In genomic region chr2:125932734-125933133, GRCm38 (mm10) we compare ENCODE assay signal across 18 mouse cellular contexts.
DNase-seq lines count a peak whose midpoint lies in the region; ATAC-seq and TF ChIP-seq lines count a peak whose summit lies in the region.
"Had no signal": no experiment of that assay in that cellular context is flagged by ENCODE, and none has a peak within 500 bp of the region (broad histone marks: within the 10 kb centered on the region; RNA-seq: fewer than 3 reads in every experiment).

No protein-coding gene starts in this region.

- H3K27me3 ChIP-seq in limb, embryonic 10.5 days (ENCODE audit: low read depth, poor library complexity, severe bottlenecking) = no peaks in the 10 kb centered on the region
- H3K27me3 ChIP-seq in intestine, postnatal 0 days (replicated peaks; ENCODE audit: control insufficient read depth, insufficient read depth, low read length) = no peaks in the 10 kb centered on the region
- H3K27me3 ChIP-seq: CH12.LX; limb, embryonic 15.5 days; neural tube, embryonic 15.5 days had no signal

- TF ChIP-seq CTCF in intestine, postnatal 0 days (IDR thresholded peaks at IDR 0.05; ENCODE audit: low read depth) = no peak

- H3K9ac ChIP-seq in intestine, postnatal 0 days (ENCODE audit: low read depth, low read length) = no peak overlapping the region
- H3K9ac ChIP-seq: limb, embryonic 15.5 days; neural tube, embryonic 15.5 days had no signal

- ATAC-seq in intestine, postnatal 0 days = no peak
- ATAC-seq: intestine, embryonic 16.5 days had no signal

- no peak overlapping the region for H3K4me2 ChIP-seq in intestine, postnatal 0 days (replicated peaks; ENCODE audit: low read depth)
- H3K4me2 ChIP-seq: limb, embryonic 15.5 days; neural tube, embryonic 15.5 days had no signal

- peak; percentile 15 for DNase-seq in kidney, adult 11 months
- no peak for DNase-seq in kidney, postnatal 10 days
- peak; percentile 91 for DNase-seq in 3T3-L1 (ENCODE audit: low read depth, low spot score)
- DNase-seq in embryo, embryonic 10.5 days (ENCODE audit: low spot score) = peak; percentile 47
- no peak for DNase-seq in limb, embryonic 10.5 days (ENCODE audit: low spot score)
- DNase-seq in gastrocnemius, adult 18-20 months (ENCODE audit: low spot score) = no peak
- no peak for DNase-seq in retina, embryonic 14.5 days (ENCODE audit: low spot score)
- DNase-seq: adrenal gland, postnatal 14 days; heart, postnatal 36 days; layer of hippocampus, postnatal 36 days; midbrain, embryonic 14.5 days; thymus, postnatal 36 days had no signal

- H3K36me3 ChIP-seq in limb, embryonic 10.5 days = peaks cover 13% of the 10 kb centered on the region
- H3K36me3 ChIP-seq in intestine, postnatal 0 days (ENCODE audit: control insufficient read depth, insufficient read depth) = peaks cover 38% of the 10 kb centered on the region

- no peak overlapping the region for H3K4me3 ChIP-seq in limb, embryonic 10.5 days
- H3K4me3 ChIP-seq in intestine, postnatal 0 days (ENCODE audit: low read depth, low read length) = no peak overlapping the region
- H3K4me3 ChIP-seq: forebrain, embryonic 10.5 days; limb, embryonic 15.5 days; neural tube, embryonic 15.5 days had no signal

- H3K9me3 ChIP-seq in limb, embryonic 10.5 days (replicated peaks) = no peaks in the 10 kb centered on the region
- no peaks in the 10 kb centered on the region for H3K9me3 ChIP-seq in intestine, postnatal 0 days (ENCODE audit: control insufficient read depth)
- H3K9me3 ChIP-seq: forebrain, embryonic 10.5 days; limb, embryonic 15.5 days; neural tube, embryonic 15.5 days had no signal

- peak overlapping the region; percentile 65; the same call in 1 of the 2 replicates for H3K27ac ChIP-seq in limb, embryonic 10.5 days
- H3K27ac ChIP-seq in intestine, postnatal 0 days (ENCODE audit: low read depth, low read length) = no peak overlapping the region
- H3K27ac ChIP-seq: forebrain, embryonic 10.5 days; limb, embryonic 15.5 days; neural tube, embryonic 15.5 days had no signal

- H3K4me1 ChIP-seq in limb, embryonic 10.5 days = peaks cover 15% of the 10 kb centered on the region
- no peaks in the 10 kb centered on the region for H3K4me1 ChIP-seq in intestine, postnatal 0 days (replicated peaks; ENCODE audit: control insufficient read depth, insufficient read depth, low read length)
- H3K4me1 ChIP-seq: neural tube, embryonic 15.5 days had no signal

Comparison
In these comparisons a context has a peak if more than half of its experiments do, and no peak if none do; other contexts are left out.
1. DNase-seq: peak in kidney, adult 11 months (single experiment), 3T3-L1 (single experiment) and embryo, embryonic 10.5 days (single experiment); none in kidney, postnatal 10 days (single experiment), limb, embryonic 10.5 days (single experiment), gastrocnemius, adult 18-20 months (single experiment) and retina, embryonic 14.5 days (single experiment).